Mouse (Mus musculus) G1E (cell line): ENCODE data around the gene Frrs1.

ENCODE experiments used
- CTCF ChIP-seq: IDR thresholded peaks from 2 replicates; pipeline ENCODE4 v1.5.1; 2012; ENCODE audit warnings: low read depth, low read length, inconsistent platforms, mixed read lengths
- GATA2 ChIP-seq: IDR thresholded peaks from 2 replicates; pipeline ENCODE4 v1.6.1; 2012; ENCODE audit warnings: low read depth, low read length, inconsistent platforms, borderline replicate concordance

DNA sequence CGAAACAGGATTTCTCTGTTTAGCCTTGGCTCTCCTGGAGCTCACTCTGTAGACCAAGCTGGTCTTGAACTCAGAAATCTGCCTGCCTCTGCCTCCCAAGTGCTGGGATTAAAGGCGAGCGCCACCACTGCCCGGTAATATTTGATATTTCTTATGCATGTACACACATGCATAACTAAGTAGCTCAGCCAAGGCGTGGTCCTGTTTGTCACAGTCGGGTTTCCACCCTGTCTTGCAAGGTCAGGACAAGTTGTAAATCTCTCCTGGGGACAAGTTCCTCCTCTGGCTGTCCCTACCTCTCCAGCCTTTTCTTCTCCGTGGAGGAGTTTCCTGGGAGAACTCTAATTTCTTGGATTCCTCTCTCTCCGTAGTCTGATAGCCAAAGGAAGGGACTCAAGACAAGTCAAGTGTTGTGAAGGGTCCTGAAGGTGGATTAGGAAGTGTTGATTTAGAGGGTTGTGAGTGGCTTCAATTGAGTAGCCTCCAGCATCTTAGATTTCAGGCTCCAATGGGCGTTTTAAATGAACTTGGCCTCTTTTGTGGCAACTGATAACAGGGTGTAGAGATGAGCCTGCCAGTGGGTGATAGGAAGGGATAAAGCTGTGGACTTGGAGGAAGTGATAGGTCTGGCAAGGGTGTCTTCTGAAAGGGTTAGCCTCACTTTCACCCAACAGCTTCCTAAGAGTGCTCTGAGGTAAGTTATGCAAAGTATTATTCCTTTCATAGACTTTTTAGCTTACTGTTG, at the start of gene Frrs1:
- no peak for TF ChIP-seq CTCF
- no peak for TF ChIP-seq GATA2
